Mouse (Mus musculus) left cerebral cortex, adult 11 months (tissue): Measurements from ENCODE around the gene Arl10.
"Not testable (repeated sequence)": the region's sequence is repeated elsewhere in the genome, so short reads cannot be mapped to it uniquely, and the experiment has no call there.

Experiments used
- DNase-seq: peaks from one replicate; pipeline ENCODE4 v3.0.0; 2022; ENCODE audit warnings: low spot score

The Arl10 gene

DNA sequence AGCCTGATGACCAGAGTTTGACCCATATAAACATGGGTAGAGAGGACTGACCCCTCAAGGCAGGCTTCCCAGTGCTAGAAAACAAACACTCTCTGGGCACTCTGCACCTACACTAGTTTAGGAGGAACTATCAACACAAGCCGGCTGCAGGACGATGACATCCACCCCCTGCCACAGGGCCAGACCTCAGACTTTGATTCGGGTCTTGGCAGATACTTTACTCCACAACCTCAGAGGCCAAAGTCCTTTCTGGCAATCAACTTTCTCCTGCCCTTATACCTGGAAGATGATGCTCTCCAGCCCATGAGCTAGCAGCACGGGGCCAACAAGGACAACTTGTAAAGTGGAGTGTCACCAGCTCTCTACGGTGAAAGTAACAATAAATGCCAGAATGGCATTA lies 8.0 kb downstream of the Arl10 start:
- DNase-seq = no peak

GRCm38 (mm10) chr13:54585831-54586230 lies 11.0 kb downstream of the Arl10 start:
- DNase-seq = no peak

- no peak for DNase-seq
These were observed 14.7 kb downstream of the Arl10 start for GRCm38 (mm10) chr13:54589414-54589995.

DNA sequence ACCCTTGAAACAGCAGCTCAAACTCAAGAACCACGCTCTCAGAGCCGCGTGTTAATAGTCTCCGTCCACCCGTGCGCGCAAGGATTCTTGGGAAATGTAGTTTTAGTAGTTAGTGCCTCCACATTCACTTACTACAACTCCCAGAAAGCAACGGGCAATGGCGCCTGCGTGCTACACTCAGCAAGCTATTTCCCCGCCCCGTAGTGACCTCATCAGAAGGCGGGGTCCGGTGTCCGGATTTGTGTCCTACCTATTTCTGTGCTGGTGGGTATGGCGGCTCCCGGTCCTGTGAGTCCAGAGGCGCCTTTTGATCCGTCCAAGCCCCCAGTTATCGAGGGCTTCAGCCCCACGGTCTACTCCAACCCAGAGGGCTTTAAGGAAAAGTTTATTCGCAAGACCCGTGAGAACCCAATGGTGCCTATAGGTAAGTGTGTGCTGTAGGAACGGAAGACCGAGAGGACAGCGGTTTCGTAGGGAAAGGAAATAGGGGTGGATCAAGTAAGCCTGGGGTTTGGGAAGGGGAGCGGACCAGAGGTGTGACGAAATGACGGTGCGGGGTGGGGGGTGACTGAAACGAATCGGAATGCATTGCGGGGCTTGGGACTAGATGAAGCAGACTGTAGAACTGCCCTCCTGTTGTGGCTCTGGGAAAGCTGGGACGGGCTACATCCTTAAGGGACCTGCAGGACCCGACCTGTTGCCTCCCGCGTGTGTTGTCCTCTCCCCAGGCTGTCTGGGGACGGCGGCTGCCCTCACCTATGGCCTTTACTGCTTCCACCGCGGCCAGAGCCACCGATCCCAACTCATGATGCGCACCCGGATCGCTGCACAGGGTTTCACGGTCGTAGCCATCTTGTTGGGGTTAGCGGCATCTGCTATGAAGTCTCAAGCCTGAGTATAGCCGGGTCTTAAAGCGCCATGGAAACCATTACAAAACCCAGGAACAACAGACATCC lies 15.5 kb downstream of the Arl10 start, which contains the start of the genes Nop16 and Higd2a:
Nop16 (minus strand) TSS at position 95 of the 956 bp plus-strand sequence.
Higd2a (plus strand) TSS at position 212 of the 956 bp plus-strand sequence.
- peak; percentile 97 for DNase-seq

GRCm38 (mm10) chr13:54591776-54592356 lies 17.1 kb downstream of the Arl10 start:
- DNase-seq = no peak

- no peak for DNase-seq
These were observed 18.8 kb downstream of the Arl10 start for GRCm38 (mm10) chr13:54593617-54594016.

DNA sequence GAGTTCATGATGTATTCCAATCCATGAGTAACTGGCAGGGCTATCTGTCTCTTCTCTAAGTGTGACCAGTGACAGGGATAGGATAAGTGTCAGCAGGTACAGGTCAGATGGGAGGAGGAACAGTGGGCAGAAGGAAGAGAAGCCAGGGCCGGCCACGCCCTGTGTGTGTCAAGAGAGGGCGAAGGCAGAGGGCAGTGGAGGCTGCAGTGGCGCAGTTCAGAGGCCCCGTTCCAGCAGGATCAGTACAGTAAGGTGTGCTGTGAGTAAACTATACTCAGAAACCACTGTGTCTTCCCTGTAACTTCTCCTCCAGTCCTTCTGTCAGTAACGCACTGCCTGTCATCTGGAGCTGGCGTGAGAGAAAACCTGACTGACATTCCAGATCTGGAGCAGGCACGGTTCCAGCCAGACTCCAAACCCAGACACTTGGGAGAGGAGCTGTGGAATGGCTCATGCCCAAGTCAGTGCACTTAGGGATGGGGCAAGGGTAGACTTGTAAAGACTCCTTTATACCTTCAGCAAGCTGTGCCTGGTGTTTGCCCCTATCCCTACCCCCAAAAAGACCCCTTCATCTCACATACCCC lies 21.4 kb downstream of the Arl10 start:
- no peak for DNase-seq

DNA sequence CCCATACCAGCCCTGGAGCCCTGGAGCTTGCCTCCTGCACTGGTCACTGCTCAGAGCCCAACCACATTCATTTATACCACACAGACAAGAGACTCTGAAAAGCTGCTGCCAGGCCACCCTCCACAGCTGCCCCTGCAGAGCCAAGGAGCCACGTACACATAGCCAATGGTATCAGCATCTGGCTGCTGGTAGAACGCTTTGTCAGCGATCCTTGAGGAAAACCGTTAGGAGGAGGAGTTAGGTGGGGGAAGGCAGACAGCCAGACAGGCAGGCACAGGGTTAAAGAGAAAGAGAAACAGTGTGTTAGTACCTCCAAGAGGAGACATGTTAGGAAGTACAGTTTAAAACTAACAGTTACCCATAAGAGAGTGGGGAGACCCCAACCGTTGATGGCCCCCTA lies 22.1 kb downstream of the Arl10 start:
- no peak for DNase-seq

- DNase-seq = no peak
These were observed 23.9 kb downstream of the Arl10 start for GRCm38 (mm10) chr13:54598622-54599143.

GRCm38 (mm10) chr13:54602639-54603111 lies 27.9 kb downstream of the Arl10 start:
- DNase-seq = no peak

DNA sequence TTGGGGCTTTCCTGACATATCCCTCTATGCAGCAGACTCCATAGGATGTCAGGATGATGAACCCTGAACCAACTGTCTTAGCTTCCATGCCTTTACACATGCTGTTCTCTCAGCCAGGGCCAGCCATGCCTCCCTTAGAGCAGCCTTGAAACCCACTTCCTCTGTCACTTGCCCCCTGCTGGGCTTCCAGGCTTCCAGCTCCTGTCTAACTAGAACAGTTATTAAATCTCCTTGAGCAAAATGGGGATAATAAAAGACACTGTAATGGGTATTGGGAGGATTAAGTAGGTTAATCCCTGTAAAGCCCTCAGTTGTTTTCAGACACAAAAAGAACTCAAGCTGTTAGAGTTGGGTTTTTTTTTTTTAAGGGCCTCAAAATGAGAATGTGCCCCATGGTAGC lies 28.7 kb downstream of the Arl10 start:
- no peak for DNase-seq

GRCm38 (mm10) chr13:54604221-54604620 lies 29.4 kb downstream of the Arl10 start:
- no peak for DNase-seq

DNA sequence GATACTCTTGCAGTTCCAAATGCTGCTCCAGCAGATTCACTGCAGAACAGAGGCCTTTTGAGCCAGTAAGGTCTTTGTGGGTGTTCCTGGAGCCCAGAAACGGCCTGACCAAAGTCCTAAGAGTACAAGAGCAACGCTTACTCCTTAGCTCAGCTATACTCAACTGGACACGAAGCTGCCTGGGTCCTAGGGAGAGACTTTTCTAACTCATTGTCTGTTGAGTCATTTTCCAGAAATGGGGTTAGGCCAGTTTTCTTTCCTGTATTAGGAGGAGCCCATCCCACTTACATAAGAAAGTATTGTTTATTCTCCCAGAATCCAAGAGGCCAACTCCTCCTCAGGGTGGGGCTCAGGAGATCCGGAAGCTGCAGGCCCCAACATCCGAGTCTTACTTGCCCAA lies 30.6 kb downstream of the Arl10 start:
- no peak for DNase-seq

- no peak for DNase-seq
These were observed 32.4 kb downstream of the Arl10 start for GRCm38 (mm10) chr13:54607204-54607603.

GRCm38 (mm10) chr13:54608002-54608401 lies 33.2 kb downstream of the Arl10 start:
- DNase-seq = no peak

GRCm38 (mm10) chr13:54608666-54609065 lies 33.9 kb downstream of the Arl10 start:
- no peak for DNase-seq

DNA sequence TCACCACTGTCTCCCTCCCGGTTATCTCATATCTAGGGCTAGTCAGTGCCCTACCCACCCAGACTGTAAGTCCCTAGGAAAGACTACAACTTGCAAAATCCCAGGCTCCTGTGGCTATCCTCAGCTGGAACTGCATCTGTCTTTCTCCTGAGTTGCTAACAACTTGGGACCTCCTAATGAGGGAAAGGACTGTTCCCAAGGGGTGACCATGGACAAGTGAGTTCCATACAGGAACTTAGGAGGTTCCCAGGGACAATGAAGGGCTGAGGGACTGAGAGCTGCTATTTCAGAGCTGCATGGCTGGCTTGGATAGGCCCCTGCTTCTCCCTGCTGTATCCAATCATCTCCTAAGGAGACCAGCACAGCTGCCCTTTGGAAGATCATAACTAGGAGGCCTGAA lies 34.5 kb downstream of the Arl10 start:
- DNase-seq = no peak

DNA sequence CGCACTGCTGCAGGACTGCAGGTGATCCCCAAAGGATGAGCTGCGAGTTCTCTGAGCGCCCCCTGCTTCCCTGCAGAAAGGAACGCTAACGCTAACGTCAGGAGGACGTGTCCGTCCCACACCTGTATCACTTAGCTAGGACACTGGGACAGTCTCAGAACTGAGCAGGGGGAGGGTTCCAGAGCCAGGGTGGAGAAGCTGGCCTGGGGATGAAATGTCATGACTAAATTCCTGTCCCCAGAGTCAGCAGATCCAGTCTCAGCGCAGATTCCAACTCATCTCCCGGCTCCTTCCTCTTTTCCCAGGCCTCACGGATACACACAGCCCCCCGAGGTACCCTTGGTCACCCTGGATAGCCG lies 35.8 kb downstream of the Arl10 start:
- no peak for DNase-seq

DNA sequence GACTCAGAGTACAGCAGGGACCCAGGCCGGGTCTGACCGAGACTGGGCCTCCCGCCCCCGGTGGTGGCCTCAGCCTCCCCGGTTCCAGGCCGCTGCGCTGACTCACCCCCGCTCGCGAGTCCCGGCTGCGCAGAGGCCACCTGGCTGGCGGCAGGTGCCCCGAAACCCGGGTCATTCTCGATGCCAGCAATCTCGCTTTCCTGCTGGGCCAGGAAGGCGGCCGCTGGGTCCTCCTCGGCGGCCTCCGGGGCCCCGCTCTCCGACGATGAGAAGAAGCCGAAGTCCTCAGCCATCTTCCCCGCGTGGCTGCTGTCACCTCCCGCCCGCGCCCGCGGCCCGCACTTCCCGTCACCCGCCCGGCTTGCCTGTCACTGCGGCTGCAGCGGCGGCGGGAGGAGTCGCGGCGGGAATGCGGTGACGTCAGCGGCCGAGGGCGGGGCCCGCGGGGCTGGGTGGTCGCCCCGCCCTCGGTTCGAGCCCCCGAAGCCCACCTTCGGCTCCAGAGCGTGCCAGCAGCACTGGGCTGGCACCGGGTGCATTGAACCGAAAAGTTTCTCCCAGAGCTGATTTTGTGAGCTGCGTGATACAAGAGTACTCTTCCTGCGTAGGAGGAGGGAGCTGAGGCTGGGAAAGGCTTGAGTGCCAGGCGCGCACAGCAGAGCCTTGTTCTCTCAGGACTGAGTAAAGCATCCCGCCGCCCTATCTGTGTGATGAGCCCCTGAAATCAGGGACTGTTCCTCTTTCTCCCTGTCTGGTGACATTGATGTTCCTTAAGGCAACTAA lies 36.3 kb downstream of the Arl10 start, which contains the start of gene Cltb:
Cltb (minus strand) TSS at position 373 of the 783 bp plus-strand sequence.
- DNase-seq = peak; percentile 82

DNA sequence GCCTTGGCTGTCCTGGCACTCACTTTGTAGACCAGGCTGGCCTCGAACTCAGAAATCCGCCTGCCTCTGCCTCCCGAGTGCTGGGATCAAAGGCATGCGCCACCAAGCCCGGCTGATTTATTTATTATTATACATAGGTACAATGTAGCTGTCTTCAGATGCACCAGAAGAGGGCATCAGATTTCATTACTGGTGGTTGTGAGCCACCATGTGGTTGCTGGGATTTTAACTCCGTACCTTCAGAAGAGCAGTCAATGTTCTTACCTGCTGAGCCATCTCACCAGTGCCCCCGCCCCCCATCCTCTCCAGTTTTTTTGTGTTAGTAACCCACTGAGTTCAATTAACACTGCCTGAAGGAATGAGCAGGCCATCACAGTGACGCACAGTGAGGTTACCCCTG lies 38.3 kb downstream of the Arl10 start:
- DNase-seq = not testable (repeated sequence)

- DNase-seq = no peak
These were observed 41.5 kb downstream of the Arl10 start for GRCm38 (mm10) chr13:54616307-54616706.
